Mouse (Mus musculus) kidney, postnatal 36 days (tissue): Measurements from ENCODE around the gene Ubap2.

ENCODE experiments used
- DNase-seq, 2 experiments: peaks; one replicate each; pipeline ENCODE4 v3.0.0; 2021 to 2022; ENCODE audit warnings: mixed read lengths in 2 of 2

Gene Ubap2

GRCm38 (mm10) chr4:41161232-41161631, 113.7 kb downstream of the Ubap2 start:
- DNase-seq = no peak

GRCm38 (mm10) chr4:41158251-41158650, 116.7 kb downstream of the Ubap2 start:
- no peak for DNase-seq

DNA sequence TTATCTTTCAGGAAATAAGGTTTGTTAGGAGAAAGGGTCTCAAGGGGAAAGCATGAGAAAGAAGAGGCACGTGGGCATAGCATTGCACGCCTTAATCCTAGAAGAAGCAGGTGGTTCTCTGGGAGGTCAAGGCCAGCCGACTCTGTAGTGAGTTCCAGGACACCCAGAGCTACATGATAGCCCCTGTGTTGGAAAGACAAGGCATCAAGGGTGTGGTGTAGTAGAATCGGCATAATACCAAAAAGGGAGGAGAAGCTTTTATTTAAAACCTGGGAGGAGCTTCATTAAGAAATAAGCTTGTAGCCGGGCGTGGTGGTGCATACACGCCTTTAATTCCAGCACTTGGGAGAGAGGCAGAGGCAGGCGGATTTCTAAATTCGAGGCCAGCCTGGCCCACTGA, 118.0 kb downstream of the Ubap2 start:
- DNase-seq = no peak

GRCm38 (mm10) chr4:41153146-41153545, 121.8 kb downstream of the Ubap2 start:
- DNase-seq = no peak

DNA sequence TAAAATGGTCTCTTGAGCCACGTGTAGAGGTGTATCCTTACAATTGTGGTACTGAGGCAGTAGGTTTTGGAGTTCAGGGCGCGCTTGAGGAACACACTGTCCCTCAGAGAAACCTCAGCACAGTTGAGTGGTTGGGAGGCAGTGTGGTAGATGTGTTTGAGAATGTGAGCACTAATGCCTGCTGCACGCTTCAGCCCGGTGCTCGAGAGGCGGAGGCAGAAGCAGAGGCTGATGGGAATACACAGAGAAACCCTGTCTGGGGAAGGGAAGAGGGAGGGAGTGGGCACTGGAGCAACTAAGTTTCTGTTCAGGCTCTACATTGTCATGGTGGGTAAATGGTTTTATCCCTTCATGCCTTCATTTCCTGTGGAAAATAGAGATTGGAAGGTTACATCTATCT, 123.8 kb downstream of the Ubap2 start:
- DNase-seq = no peak

DNA sequence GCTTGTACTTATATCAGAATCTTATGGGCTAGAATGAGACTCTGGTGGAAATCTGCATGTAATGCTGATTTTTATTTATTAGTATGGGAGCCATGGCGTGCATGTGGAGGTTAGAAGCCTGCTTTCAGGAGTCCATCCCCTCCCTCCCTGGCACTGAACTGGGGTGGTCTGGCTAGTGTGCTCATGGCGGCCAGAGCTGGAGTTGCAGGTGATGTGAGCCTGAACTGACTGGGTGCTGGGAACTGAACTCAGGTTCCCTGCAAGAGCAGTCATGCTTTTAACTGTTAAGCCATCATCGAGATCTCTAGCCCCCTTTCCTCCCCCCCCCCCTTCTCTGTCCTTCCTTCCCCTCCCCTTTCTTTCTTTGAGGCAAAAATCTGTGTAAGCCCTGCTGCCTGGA, 125.1 kb downstream of the Ubap2 start:
- DNase-seq = no peak
